Mouse (Mus musculus) hindbrain, embryonic 15.5 days (tissue): ENCODE results near the gene Tpx2. TPM values are rescaled to one million over a fixed set of nuclear protein-coding genes. Genes with fewer than 3 reads are reported as not detected.

Experiments used
- ATAC-seq: fragments of 200-750 bp; cut with Nextera tagmentation; 2 replicates; pipeline ENCODE4 v1.8.0; 2017; ENCODE audit warnings: low read depth, moderate number of reproducible peaks, moderate TSS enrichment; ENCODE audit not compliant: low FRiP score
- H3K27ac ChIP-seq: fragments of 300-500 bp; sonication (generic); replicated peaks from 2 replicates; pipeline ENCODE4 v1.5.1; 2015; ENCODE audit warnings: mild to moderate bottlenecking, inconsistent platforms
- H3K27me3 ChIP-seq: fragments of 300-500 bp; sonication (generic); 2 replicates; pipeline ENCODE4 v1.6.1; 2015; ENCODE audit warnings: control low read depth, inconsistent platforms
- H3K36me3 ChIP-seq: fragments of 300-500 bp; sonication (generic); 2 replicates; pipeline ENCODE4 v1.6.1; 2015; ENCODE audit warnings: control low read depth, inconsistent platforms
- H3K4me1 ChIP-seq: fragments of 300-500 bp; sonication (generic); replicated peaks from 2 replicates; pipeline ENCODE4 v1.6.1; 2015; ENCODE audit warnings: control low read depth, inconsistent platforms
- H3K4me2 ChIP-seq: fragments of 300-500 bp; sonication (generic); 2 replicates; pipeline ENCODE4 v1.6.1; 2015; ENCODE audit warnings: moderate library complexity, mild to moderate bottlenecking, inconsistent platforms
- H3K4me3 ChIP-seq: fragments of 300-500 bp; sonication (generic); 2 replicates; pipeline ENCODE4 v1.5.1; 2015; ENCODE audit warnings: mild to moderate bottlenecking, inconsistent platforms
- H3K9ac ChIP-seq: fragments of 300-500 bp; sonication (generic); 2 replicates; pipeline ENCODE4 v1.6.1; 2015; ENCODE audit warnings: inconsistent platforms
- H3K9me3 ChIP-seq: fragments of 300-500 bp; sonication (generic); 2 replicates; pipeline ENCODE4 v1.6.1; 2016; ENCODE audit warnings: control low read depth, inconsistent platforms
- WGBS: fragments of 180-500 bp; shearing (Covaris S2); methylation state at CpG from one replicate; pipeline ENCODE4 v1.1.7; 2015; 5-methylcytosine and 5-hydroxymethylcytosine counted together
- polyA plus RNA-seq: library from polyadenylated mRNA; unstranded; fragments of >200 nt; fragmentation: Nextera tagmentation; extraction: Ambion mirVana; gene quantifications from 2 replicates; pipeline ENCODE4 v1.2.1, GENCODE M21; 2015

The Tpx2 gene
- polyA plus RNA-seq, 1 experiment from 2014 or later, result 17.4 TPM

DNA sequence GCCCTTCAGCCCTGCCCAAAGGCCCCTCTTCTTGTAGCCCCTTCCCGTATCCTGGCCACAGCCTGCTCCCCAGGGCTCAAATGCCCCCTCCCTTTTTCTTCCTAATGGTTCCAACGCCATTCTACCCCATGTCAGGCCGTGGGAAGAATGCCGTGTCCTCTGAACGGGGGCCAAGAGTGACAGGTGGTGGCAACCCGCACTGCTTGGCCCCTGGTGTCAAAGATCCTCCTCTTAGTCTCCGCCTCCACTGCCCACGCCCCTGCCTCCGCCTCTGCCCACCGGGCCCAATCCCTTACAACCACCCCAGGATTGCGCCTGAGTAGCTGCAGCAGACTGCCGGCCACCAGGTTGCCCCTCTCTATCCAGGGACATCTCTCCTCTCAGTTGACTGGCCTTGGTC lies 63.3 kb downstream of the Tpx2 start, which contains the start of gene Mylk2:
TSS of gene Mylk2 (plus strand) at position 322 of the 400 bp plus-strand sequence.
- no peak within 1 kb of the TSS for H3K9ac ChIP-seq
- WGBS, result 24% methylated on average over 12 of the region's 12 CpGs
- peaks cover 30% of the 10 kb centered on the region for H3K27me3 ChIP-seq
- H3K36me3 ChIP-seq, result no peaks in the 10 kb centered on the region
- peaks cover 20% of the 10 kb centered on the region for H3K4me1 ChIP-seq
- no peak within 1 kb of the TSS for H3K4me2 ChIP-seq
- no peak for ATAC-seq
- H3K4me3 ChIP-seq, result no peak within 1 kb of the TSS
- H3K27ac ChIP-seq, result no peak within 1 kb of the TSS
- no peaks in the 10 kb centered on the region for H3K9me3 ChIP-seq

DNA sequence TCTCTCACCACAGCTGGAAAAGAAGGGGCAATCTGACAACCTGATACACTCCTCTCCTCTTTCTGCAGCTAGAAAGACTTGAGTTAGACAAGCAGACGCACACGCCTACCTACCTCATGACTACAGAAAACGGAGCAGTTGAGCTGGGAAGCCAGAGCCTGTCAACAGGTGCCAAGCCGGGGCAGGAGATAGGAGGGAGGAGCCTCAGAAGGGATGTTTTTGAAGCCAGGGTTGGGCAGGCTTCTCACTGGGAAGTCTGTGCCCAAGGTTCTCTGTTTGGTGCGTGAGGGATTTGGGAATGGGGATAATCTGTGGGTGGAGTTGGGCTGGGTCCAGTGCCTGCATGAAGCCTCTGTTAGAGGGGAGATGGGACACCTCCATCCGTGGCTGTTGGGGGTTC lies 63.7 kb downstream of the Tpx2 start:
- no peak for ATAC-seq
- H3K4me1 ChIP-seq, result peaks cover 20% of the 10 kb centered on the region

DNA sequence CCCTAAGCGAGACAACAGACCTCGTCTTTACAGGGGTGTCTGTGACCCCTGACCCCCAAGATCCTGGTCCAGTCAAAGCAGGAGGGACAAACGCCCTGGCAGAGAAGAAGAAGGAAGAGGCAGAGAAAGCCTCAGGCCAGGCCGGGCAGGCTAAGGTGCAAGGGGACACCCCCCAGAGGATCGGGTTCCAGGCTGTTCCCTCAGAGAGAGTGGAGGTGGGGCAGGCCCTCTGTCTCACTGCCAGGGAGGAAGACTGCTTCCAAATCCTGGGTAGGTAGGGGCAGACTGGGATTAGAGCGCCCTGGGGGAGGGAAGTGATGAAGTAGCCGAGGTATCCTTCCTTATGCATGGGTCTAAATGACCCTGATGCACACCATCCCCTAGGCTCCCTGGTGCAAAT lies 65.7 kb downstream of the Tpx2 start:
- Histone ChIP-seq H3K9ac (no peak overlapping the region), H3K36me3 (no peaks in the 10 kb centered on the region), H3K4me3 (no peak overlapping the region), H3K27ac (no peak overlapping the region), H3K9me3 (no peaks in the 10 kb centered on the region), H3K4me2 (no peak overlapping the region), H3K27me3 (peaks cover 30% of the 10 kb centered on the region), H3K4me1 (peaks cover 9% of the 10 kb centered on the region; the same call in 1 of the 2 replicates)
- ATAC-seq, result no peak
- 41% methylated on average over 7 of the region's 7 CpGs for WGBS

More for the DNA sequence above, 63.7 kb downstream of the Tpx2 start:
- no peak overlapping the region for H3K27ac ChIP-seq
- no peak overlapping the region for H3K9ac ChIP-seq
- peaks cover 30% of the 10 kb centered on the region for H3K27me3 ChIP-seq
- H3K4me3 ChIP-seq, result no peak overlapping the region
- no peaks in the 10 kb centered on the region for H3K9me3 ChIP-seq
- no peaks in the 10 kb centered on the region for H3K36me3 ChIP-seq
- 42% methylated on average over 6 of the region's 6 CpGs for WGBS
- H3K4me2 ChIP-seq, result no peak overlapping the region

DNA sequence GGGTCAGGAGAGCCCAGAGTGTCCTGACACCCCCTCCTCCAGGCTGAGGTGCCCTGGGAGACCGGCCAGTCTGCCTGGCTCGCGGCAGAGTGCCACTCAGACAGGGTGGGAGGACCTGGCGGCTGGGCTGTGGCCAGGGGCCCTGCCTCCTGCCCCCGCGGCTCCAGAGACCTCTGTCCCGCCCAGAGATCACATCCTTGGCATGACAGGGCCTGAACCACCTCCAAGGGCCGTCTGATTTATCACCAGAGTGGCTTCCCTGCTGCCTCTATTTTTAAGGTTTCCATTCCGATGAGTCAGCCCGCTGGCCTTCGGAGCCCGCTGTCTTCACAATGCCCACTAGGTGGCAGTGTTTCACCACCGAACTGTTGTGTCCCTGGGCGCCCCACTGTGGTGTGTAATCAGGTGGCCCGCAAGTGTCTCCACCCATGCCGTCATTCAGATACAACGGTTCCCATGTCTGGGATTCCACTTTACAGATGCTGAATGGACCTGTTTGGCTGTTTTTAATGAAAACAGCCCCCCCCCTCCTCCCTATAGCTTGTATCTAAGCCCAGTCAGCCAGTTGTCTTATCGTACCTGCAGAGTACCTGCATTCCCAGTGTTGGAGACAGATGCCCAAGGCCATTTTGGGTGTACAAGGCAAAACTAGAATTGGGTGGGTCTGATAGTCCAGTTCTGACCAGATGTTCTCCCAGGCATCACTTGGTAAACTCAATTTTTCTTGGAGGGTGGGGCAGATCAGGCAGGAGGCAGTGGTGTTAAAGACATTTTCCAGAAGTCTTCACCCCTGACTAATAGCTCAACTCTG lies 66.8 kb downstream of the Tpx2 start:
- peak overlapping the region; percentile 45 for H3K9ac ChIP-seq
- no peak overlapping the region for H3K27ac ChIP-seq
- H3K36me3 ChIP-seq, result no peaks in the 10 kb centered on the region
- no peaks in the 10 kb centered on the region for H3K9me3 ChIP-seq
- H3K4me2 ChIP-seq, result peak overlapping the region; percentile 59
- peak; percentile 71 for ATAC-seq
- H3K27me3 ChIP-seq, result peaks cover 30% of the 10 kb centered on the region
- peak overlapping the region; percentile 30 for H3K4me3 ChIP-seq
- 6% methylated on average over 18 of the region's 18 CpGs for WGBS
- H3K4me1 ChIP-seq, result peaks cover 9% of the 10 kb centered on the region; the same call in 1 of the 2 replicates

DNA sequence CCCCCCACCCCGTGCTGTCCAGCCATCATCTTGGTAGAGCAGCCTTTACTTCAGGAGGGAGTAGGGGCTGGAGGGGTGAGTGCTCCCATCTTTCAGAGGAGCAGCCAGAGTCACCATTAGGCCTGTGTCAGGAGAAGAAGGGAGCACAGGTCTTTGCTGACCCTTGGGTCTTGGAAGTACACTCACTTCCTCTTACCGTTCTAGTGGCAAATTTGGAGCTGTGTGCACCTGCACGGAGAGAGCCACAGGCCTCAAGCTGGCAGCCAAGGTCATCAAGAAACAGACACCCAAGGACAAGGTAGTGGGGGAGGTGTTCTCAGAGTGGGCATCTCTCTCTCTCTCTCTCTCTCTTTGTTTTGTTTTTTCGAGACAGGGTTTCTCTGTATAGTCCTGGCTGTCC lies 67.7 kb downstream of the Tpx2 start:
- Histone ChIP-seq H3K4me1 (peaks cover 9% of the 10 kb centered on the region; the same call in 1 of the 2 replicates), H3K9me3 (no peaks in the 10 kb centered on the region), H3K9ac (no peak overlapping the region), H3K36me3 (no peaks in the 10 kb centered on the region), H3K27me3 (peaks cover 30% of the 10 kb centered on the region), H3K4me3 (no peak overlapping the region), H3K27ac (no peak overlapping the region), H3K4me2 (no peak overlapping the region)
- ATAC-seq, result 0 out of 2 replicates have a peak, but pooled peaks have one; percentile 5
- WGBS, result 76% methylated on average over 4 of the region's 4 CpGs

DNA sequence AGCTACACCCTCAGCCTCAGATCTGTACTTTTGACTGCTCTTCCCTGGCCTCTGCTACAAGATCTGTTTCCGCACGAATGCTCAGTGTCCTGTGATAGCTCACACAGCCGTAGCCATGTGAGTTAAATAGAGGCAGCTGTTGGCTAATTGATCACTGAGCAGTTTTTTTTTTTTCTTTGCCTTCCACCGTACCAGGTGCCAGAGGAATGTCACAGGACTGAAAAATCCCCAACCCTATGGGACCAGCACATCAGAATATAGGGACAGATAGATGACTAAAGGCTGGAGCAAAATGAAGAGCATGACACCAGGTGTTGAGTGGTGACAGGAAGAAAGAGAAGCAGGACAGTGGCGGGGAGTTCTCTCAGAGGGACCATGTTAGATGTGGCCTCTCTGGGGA lies 68.3 kb downstream of the Tpx2 start:
- Histone ChIP-seq H3K4me2 (no peak overlapping the region), H3K4me3 (no peak overlapping the region), H3K9me3 (no peaks in the 10 kb centered on the region), H3K9ac (no peak overlapping the region), H3K36me3 (no peaks in the 10 kb centered on the region), H3K4me1 (peaks cover 9% of the 10 kb centered on the region; the same call in 1 of the 2 replicates), H3K27me3 (peaks cover 26% of the 10 kb centered on the region), H3K27ac (no peak overlapping the region)
- WGBS, result 52% methylated on average over 5 of the region's 5 CpGs
- ATAC-seq, result no peak

DNA sequence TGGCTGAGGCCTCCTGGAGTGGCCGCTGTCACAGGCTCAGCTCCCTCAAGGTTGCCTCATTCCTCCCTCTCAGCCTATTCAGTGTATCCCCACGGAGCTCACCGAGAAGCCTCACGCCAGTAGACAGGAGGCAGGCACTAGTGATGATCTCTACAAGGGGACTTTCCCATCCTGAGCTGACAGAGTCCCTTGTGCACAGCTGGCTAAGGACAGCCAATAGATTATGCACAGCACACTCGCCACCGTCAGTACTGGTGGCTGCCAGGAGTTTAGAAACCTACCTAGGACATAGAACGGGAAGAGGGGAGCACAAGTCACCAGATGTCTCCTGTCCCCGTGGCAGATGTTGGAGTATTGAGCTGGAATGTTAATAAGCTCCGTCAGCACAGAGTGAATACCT lies 69.9 kb downstream of the Tpx2 start:
- Histone ChIP-seq H3K4me1 (peaks cover 9% of the 10 kb centered on the region; the same call in 1 of the 2 replicates), H3K9me3 (no peaks in the 10 kb centered on the region), H3K36me3 (no peaks in the 10 kb centered on the region), H3K4me2 (no peak overlapping the region), H3K27me3 (peaks cover 12% of the 10 kb centered on the region), H3K9ac (no peak overlapping the region), H3K4me3 (no peak overlapping the region), H3K27ac (no peak overlapping the region)
- 63% methylated on average over 9 of the region's 9 CpGs for WGBS
- ATAC-seq, result no peak

DNA sequence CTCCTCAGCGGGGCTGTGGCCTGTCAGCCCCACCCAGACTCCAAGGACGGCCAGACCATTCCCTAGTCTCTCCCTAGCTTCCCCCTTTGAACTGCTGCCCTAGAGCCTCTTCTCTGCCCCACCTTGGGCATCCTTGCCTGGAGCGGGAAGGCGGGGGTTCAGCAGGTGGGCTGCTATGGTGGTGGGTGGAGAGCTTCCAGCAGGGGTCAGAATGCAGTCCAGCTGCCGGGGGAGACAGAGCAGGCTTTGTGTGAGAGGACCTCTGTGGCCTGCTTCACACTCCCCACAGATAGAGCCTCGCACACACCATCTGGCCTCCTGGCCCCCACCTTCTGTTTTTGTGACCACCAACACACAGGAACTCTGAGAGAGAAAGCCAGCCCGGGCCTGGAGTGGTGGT lies 74.6 kb downstream of the Tpx2 start:
- Histone ChIP-seq H3K4me1 (no peaks in the 10 kb centered on the region), H3K4me3 (no peak overlapping the region), H3K9me3 (no peaks in the 10 kb centered on the region), H3K27ac (no peak overlapping the region), H3K4me2 (no peak overlapping the region), H3K9ac (no peak overlapping the region), H3K27me3 (no peaks in the 10 kb centered on the region), H3K36me3 (no peaks in the 10 kb centered on the region)
- ATAC-seq, result no peak
- WGBS, result 36% methylated on average over 7 of the region's 7 CpGs

DNA sequence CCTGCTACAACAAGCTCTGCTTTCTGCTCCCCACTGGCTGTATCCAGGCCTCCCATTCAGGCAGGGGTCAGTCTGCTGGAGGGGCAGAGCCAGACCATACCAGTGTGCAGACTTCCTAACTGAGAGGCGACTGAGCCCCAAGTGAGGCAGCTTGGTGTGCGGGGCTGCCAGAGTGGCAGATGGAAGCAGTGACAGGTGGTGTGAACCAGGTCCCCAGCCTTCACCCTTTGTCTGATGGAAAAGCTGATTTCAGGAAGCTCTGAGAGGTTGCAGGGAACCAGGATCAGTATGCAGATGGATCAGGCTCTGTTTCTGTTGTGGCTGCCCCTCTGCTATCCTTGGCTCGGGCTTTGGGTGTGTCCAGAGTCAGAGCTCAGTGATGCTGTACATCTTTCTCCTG lies 75.9 kb downstream of the Tpx2 start:
- no peaks in the 10 kb centered on the region for H3K9me3 ChIP-seq
- ATAC-seq, result no peak
- H3K36me3 ChIP-seq, result no peaks in the 10 kb centered on the region
- H3K4me3 ChIP-seq, result no peak overlapping the region
- H3K9ac ChIP-seq, result no peak overlapping the region
- no peak overlapping the region for H3K27ac ChIP-seq
- H3K4me2 ChIP-seq, result no peak overlapping the region
- H3K4me1 ChIP-seq, result no peaks in the 10 kb centered on the region
- H3K27me3 ChIP-seq, result no peaks in the 10 kb centered on the region
- 67% methylated on average over 3 of the region's 3 CpGs for WGBS

DNA sequence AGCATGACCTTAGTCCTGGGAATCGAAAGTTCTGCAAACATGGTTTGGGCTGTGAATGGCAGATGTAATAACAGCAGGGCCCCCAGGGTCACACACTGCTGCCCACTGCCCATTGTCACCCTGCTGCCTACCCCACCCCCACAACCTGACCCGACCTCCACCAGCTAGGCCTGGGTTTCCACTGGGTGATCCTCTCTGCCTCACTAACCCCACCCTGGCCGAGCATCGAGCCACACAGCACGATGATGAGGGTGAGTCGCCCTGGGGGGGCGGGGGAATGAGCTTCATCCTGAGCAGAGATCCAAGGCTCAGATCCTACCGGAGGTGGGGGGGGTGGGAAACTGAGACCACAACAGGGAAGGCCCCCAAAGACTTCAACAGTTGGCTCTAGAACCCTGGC lies 76.4 kb downstream of the Tpx2 start:
- ATAC-seq, result no peak
- Histone ChIP-seq H3K4me1 (no peaks in the 10 kb centered on the region), H3K9ac (no peak overlapping the region), H3K9me3 (no peaks in the 10 kb centered on the region), H3K4me3 (no peak overlapping the region), H3K27ac (no peak overlapping the region), H3K4me2 (no peak overlapping the region), H3K36me3 (no peaks in the 10 kb centered on the region), H3K27me3 (no peaks in the 10 kb centered on the region)
- WGBS, result 48% methylated on average over 8 of the region's 8 CpGs

DNA sequence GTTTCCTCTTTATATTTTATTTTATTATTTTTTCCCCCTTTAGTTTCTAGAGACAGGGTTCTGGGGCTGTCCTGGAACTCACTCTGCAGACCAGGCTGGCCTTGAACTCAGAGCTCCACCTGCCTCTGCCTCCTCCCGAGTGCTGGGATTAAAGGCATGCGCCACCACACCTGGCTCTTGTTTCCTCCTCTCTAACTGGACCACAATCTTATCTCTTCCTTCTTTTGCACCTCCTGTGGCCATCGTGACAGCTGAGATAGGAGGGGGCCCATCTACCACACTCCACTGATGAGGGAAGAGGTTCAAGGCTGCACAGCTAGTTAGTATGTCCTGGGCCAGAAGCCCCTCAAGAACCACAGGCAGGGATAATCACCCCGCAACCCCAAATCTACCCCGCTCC lies 76.8 kb downstream of the Tpx2 start:
- Histone ChIP-seq H3K4me3 (no peak overlapping the region), H3K9ac (no peak overlapping the region), H3K27ac (no peak overlapping the region), H3K4me2 (no peak overlapping the region), H3K36me3 (no peaks in the 10 kb centered on the region), H3K9me3 (no peaks in the 10 kb centered on the region), H3K27me3 (no peaks in the 10 kb centered on the region), H3K4me1 (no peaks in the 10 kb centered on the region)
- no peak for ATAC-seq
- WGBS, result 89% methylated on average over 5 of the region's 5 CpGs

DNA sequence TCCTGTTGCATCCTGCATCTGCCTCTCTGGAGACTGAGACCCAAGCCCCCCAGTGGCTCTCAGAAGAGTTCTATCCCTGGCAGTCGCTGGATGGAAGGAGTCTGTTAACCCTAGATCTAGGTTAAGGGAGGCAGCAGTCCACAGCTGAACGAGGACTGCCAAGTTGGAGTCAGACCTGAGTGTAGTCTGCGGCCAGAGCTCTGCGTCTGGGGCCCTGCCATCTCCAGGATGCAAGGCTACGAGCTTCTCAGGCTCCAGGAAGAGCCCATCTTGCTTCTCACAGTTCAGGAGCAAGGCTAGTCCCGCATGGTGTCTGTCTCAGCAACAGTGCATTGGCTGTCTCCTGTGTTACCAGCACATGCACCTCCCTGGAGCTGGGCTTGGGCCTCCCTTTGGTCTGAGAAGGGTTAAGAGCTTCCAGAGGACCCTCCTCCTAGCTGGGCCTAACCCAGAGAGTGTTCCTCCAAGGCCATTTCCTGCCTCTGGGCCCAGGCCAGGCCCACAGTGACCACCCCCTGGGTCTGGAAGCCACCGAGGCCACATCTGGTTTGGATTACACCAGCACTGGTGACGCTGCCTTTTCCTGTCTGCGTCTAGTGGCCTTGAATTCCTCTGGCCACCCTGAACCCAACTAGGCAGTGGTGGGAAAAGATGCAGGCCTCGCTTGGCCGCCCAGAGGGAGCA lies 77.6 kb downstream of the Tpx2 start:
- WGBS, result 78% methylated on average over 11 of the region's 11 CpGs
- no peaks in the 10 kb centered on the region for H3K36me3 ChIP-seq
- H3K9ac ChIP-seq, result no peak overlapping the region
- no peak overlapping the region for H3K4me2 ChIP-seq
- H3K4me1 ChIP-seq, result no peaks in the 10 kb centered on the region
- no peak for ATAC-seq
- H3K9me3 ChIP-seq, result no peaks in the 10 kb centered on the region
- no peak overlapping the region for H3K4me3 ChIP-seq
- no peak overlapping the region for H3K27ac ChIP-seq
- no peaks in the 10 kb centered on the region for H3K27me3 ChIP-seq
